Mouse (Mus musculus) forebrain, embryonic 10.5 days (tissue): ENCODE results near the gene Vat1. TPM values are rescaled to one million over a fixed set of nuclear protein-coding genes. Genes with fewer than 3 reads are reported as not detected.
"Not testable (repeated sequence)": the region's sequence is repeated elsewhere in the genome, so short reads cannot be mapped to it uniquely, and the experiment has no call there.

Experiments
- DNase-seq: peaks from one replicate; pipeline ENCODE4 v3.0.0-alpha.2; 2017; ENCODE audit warnings: low spot score; ENCODE audit errors: extremely low spot score
- H3K27ac ChIP-seq: fragments of 300-500 bp; sonication (generic); 2 replicates; pipeline ENCODE4 v1.5.1; 2016; ENCODE audit warnings: mild to moderate bottlenecking
- H3K27me3 ChIP-seq: fragments of 300-500 bp; sonication (generic); 2 replicates; pipeline ENCODE4 v1.6.1; 2016; ENCODE audit warnings: mild to moderate bottlenecking; ENCODE audit not compliant: poor library complexity, severe bottlenecking
- H3K36me3 ChIP-seq: fragments of 300-500 bp; sonication (generic); replicated peaks from 2 replicates; pipeline ENCODE4 v1.6.1; 2016; ENCODE audit warnings: mild to moderate bottlenecking, moderate library complexity
- H3K4me1 ChIP-seq: fragments of 300-500 bp; sonication (generic); 2 replicates; pipeline ENCODE4 v1.6.1; 2016
- H3K4me3 ChIP-seq: fragments of 300-500 bp; sonication (generic); 2 replicates; pipeline ENCODE4 v1.5.1; 2016; ENCODE audit warnings: mild to moderate bottlenecking, moderate library complexity
- H3K9me3 ChIP-seq: fragments of 300-500 bp; sonication (generic); 2 replicates; pipeline ENCODE4 v1.6.1; 2016; ENCODE audit warnings: mild to moderate bottlenecking, moderate library complexity
- WGBS: fragments of 180-500 bp; shearing (Covaris S2); methylation state at CpG from one replicate; pipeline ENCODE4 v1.1.7; 2016; 5-methylcytosine and 5-hydroxymethylcytosine counted together
- polyA plus RNA-seq: library from polyadenylated mRNA; unstranded; fragments of >200 nt; fragmentation: Nextera tagmentation; extraction: Ambion mirVana; gene quantifications from 2 replicates; pipeline ENCODE4 v1.2.1, GENCODE M21; 2016

Gene Vat1
- polyA plus RNA-seq, 1 experiment from 2014 or later, result 28.5 TPM

- Histone ChIP-seq H3K27ac (no peak within 1 kb of the TSS), H3K27me3 (no peaks in the 10 kb centered on the region), H3K4me1 (peaks cover 29% of the 10 kb centered on the region), H3K4me3 (peak within 1 kb of the TSS; percentile 32), H3K36me3 (peaks cover 34% of the 10 kb centered on the region), H3K9me3 (no peaks in the 10 kb centered on the region)
- WGBS, result 53% methylated on average over 10 of the region's 10 CpGs
- DNase-seq, result no peak
Observed at GRCm38 (mm10) chr11:101448274-101448746, 17.7 kb downstream of the Vat1 start, which contains the start of gene Ifi35. Ifi35 (plus strand) TSS chr11:101448407.

DNA sequence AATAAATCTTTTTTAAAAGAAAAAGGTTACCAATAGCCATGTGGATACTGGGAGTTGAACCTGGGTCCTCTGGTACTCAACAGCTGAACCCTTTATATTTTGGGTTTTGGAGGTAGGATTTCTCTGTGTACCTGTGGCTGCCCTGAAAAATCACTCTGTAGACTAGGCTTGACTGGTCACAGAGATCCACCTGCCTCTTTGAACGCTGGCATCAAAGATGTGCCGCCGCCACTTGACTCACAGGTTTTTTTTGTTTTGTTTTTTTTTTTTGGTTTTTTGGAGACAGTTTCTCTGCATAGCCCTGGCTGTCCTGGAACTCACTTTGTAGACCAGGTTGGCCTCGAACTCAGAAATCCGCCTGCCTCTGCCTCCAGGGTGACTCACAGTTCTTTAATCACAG, 18.2 kb downstream of the Vat1 start:
- 89% methylated on average over 5 of the region's 5 CpGs for WGBS
- DNase-seq, result no peak

DNA sequence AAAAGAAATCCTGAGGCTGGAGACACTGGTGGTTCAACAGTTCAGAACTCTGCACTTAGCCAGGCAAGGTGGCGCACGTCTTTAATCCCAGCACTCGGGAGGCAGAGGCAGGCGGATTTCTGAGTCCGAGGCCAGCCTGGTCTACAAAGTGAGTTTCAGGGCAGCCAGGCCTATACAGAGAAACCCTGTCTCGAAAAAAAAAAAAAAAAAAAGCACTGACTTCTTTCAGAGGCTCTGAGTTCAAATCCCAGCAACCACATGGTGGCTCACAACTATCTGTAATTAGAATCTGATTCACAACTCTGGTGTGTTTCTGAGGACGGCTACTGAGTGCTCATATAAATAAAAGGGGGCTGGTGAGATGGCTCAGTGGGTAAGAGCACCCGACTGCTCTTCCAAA, 19.2 kb downstream of the Vat1 start:
- WGBS, result 92% methylated on average over 8 of the region's 8 CpGs
- H3K4me1 ChIP-seq, result peaks cover 30% of the 10 kb centered on the region
- not testable (repeated sequence) for H3K27ac ChIP-seq, H3K27me3 ChIP-seq, H3K4me3 ChIP-seq, H3K9me3 ChIP-seq, DNase-seq
- H3K36me3 ChIP-seq, result peaks cover 39% of the 10 kb centered on the region

More for the DNA sequence above, 18.2 kb downstream of the Vat1 start:
- Histone ChIP-seq H3K4me1 (peaks cover 34% of the 10 kb centered on the region), H3K27ac (no peak overlapping the region), H3K36me3 (peaks cover 39% of the 10 kb centered on the region), H3K4me3 (peak overlapping the region; percentile 32; the same call in 1 of the 2 replicates), H3K9me3 (no peaks in the 10 kb centered on the region), H3K27me3 (no peaks in the 10 kb centered on the region)

DNA sequence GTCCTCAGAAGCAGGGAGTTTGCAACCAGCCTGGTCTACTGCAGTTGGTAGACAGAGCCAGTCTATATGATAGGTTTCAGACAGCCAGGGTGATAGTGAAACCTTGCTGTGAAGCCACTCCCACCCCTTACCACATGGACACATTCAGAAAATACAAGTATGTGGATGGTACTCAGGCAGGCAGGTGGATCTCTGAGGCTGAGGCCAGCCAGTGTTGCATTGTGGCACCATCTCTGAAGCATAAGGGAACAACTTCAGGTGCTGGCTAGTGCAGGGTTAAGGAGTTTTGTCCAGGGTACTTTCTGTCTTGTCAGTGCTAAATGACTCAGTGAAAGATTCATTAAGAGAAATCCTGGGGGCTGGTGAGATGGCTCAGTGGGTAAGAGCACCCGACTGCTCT, 19.7 kb downstream of the Vat1 start:
- Histone ChIP-seq H3K4me1 (peaks cover 27% of the 10 kb centered on the region), H3K36me3 (peaks cover 39% of the 10 kb centered on the region), H3K27ac (no peak overlapping the region), H3K9me3 (no peaks in the 10 kb centered on the region), H3K27me3 (no peaks in the 10 kb centered on the region), H3K4me3 (no peak overlapping the region)
- 82% methylated on average over 1 of the region's 1 CpGs for WGBS
- DNase-seq, result no peak

DNA sequence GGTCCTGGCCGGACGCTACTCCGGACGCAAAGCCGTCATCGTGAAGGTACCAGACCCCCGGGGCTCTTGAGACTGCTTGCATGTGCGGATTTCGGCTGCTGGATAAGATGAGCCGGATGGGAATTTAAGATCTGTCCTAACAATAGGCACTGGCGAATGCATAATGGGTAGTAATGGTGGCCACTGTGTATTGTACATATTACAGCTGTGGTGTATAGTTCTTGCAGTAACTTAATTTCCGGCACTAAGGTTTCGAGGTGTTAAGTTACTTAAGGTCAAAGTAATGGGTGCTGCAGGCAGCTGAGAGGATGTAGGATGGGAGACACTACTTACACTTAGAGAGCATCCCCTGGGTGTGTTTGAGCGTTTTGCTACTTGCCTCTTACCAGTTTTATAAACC, 23.3 kb downstream of the Vat1 start:
- Histone ChIP-seq H3K9me3 (no peaks in the 10 kb centered on the region), H3K27me3 (no peaks in the 10 kb centered on the region), H3K4me3 (peak overlapping the region; percentile 89), H3K4me1 (peaks cover 21% of the 10 kb centered on the region), H3K27ac (peak overlapping the region; percentile 98), H3K36me3 (peaks cover 39% of the 10 kb centered on the region)
- DNase-seq, result no peak
- 2% methylated on average over 14 of the region's 14 CpGs for WGBS

DNA sequence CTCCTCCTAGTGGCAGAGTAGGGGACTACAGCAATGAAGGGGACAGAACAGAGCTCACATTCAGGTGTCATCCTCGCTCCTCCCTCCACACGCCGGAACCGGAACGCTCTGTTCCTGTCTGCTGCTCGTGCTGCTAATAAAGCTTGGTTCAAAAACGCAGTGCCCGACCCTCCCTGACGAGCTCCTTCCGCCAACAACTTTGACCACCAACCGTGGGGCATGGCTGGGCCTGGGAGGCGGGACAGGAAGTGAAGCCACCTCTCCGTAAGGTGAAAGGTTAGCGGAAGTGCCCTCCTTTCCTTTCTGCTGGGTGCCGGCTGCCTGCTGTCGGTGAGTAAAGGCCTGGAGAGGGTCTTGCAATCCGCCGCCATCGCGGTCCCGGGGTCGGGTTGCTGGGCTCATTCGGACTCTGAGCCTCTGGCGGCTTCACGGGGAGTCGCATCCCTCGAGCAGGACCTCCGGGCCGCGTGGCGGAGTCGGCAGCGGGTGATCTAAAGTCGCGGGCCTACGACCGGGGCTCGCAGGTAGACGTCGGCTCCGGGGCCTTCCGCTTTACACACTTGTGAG, 23.8 kb downstream of the Vat1 start, which contains the start of gene Rpl27:
Gene Rpl27 (plus strand): TSS at position 172 of the 567 bp plus-strand sequence.
- Histone ChIP-seq H3K9me3 (no peaks in the 10 kb centered on the region), H3K4me1 (peaks cover 21% of the 10 kb centered on the region), H3K27ac (peak within 1 kb of the TSS; percentile 98), H3K27me3 (no peaks in the 10 kb centered on the region), H3K4me3 (peak within 1 kb of the TSS; percentile 89), H3K36me3 (peaks cover 39% of the 10 kb centered on the region)
- WGBS, result under 1% methylated on average over 42 of the region's 42 CpGs
- peak; percentile 100 for DNase-seq

DNA sequence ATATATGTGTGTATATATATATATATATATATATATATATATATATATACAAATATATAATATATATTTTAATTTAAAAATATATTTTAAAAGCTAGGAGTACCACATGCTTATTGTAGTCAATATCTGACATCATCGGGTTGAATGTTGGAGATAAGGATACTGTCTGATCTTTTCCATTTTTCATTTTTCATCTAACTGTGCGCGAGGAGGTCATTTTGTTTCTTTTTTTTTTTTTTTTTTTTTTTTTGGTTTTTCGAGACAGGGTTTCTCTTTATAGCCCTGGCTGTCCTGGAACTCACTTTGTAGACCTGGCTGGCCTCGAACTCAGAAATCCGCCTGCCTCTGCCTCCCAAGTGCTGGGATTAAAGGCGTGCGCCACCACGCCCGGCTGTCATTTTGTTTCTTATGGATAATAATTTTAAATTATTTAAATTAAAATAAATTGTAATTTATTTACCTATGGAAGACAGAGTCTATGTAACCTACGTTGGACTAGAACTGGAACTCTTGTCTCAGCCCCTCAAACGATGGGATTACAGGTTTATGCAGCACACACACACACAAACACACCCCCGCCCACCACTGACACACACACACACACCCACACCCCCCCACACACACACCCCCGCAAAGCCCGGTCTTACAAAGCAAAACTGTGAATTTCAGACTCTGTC, 24.4 kb downstream of the Vat1 start:
- H3K9me3 ChIP-seq, DNase-seq: not testable (repeated sequence)
- peak overlapping the region; percentile 98 for H3K27ac ChIP-seq

DNA sequence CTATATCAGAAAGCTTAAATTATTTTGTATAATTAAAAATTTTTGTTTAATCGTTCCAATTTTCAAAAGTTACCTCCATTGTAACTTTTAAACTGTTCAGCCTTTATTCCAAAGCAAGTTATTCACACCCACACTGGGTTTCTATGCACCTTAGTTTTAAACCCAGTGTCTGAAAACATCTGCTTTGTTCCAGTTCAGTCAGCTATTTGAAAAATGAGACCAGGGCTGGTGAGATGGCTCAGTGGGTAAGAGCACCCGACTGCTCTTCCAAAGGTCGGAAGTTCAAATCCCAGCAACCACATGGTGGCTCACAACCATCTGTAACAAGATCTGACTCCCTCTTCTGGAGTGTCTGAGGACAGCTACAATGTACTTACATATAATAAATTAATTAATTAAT, 28.0 kb downstream of the Vat1 start:
- not testable (repeated sequence) for H3K27me3 ChIP-seq, H3K9me3 ChIP-seq, H3K27ac ChIP-seq, DNase-seq, H3K4me1 ChIP-seq, H3K4me3 ChIP-seq
- WGBS, result 55% methylated on average over 3 of the region's 3 CpGs
- peaks cover 35% of the 10 kb centered on the region for H3K36me3 ChIP-seq

More for the DNA sequence above, 24.4 kb downstream of the Vat1 start:
- 38% methylated on average over 15 of the region's 15 CpGs for WGBS
- Histone ChIP-seq H3K4me1 (peaks cover 21% of the 10 kb centered on the region), H3K4me3 (peak overlapping the region; percentile 89), H3K36me3 (peaks cover 35% of the 10 kb centered on the region)
- H3K27me3 ChIP-seq, result not testable (repeated sequence)

- 0 out of 2 replicates have a peak, but pooled peaks cover 2% of the 10 kb centered on the region for H3K4me1 ChIP-seq
- no peaks in the 10 kb centered on the region for H3K27me3 ChIP-seq
- peaks cover 42% of the 10 kb centered on the region for H3K36me3 ChIP-seq
- DNase-seq, result no peak
- H3K27ac ChIP-seq, result no peak overlapping the region
- no peak overlapping the region for H3K4me3 ChIP-seq
- H3K9me3 ChIP-seq, result no peaks in the 10 kb centered on the region
- WGBS, result 66% methylated on average over 4 of the region's 4 CpGs
Observed at GRCm38 (mm10) chr11:101436916-101437315, 29.1 kb downstream of the Vat1 start.

DNA sequence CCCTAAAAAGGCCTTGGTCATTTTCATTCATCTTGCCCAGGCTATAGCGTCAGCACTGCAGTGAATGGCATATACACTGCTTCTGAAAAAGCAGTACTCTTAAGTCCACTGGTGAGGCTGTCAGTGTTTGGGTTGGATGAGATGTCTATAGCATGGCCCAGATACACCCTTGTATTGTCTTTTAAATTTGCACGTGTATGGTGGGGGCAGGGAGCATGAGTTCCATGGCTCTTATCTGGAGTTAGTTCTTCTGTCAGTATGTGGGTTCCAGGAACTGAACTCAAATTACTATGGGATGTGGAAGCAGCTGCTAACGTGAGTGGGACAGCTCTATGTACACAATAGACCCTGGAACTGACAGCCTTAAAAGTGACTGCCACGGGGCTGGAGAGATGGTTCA, 30.2 kb downstream of the Vat1 start:
- Histone ChIP-seq H3K9me3 (no peaks in the 10 kb centered on the region), H3K27ac (no peak overlapping the region), H3K4me1 (no peaks in the 10 kb centered on the region), H3K36me3 (peaks cover 53% of the 10 kb centered on the region), H3K4me3 (no peak overlapping the region), H3K27me3 (no peaks in the 10 kb centered on the region)
- DNase-seq, result no peak
- 87% methylated on average over 4 of the region's 4 CpGs for WGBS

DNA sequence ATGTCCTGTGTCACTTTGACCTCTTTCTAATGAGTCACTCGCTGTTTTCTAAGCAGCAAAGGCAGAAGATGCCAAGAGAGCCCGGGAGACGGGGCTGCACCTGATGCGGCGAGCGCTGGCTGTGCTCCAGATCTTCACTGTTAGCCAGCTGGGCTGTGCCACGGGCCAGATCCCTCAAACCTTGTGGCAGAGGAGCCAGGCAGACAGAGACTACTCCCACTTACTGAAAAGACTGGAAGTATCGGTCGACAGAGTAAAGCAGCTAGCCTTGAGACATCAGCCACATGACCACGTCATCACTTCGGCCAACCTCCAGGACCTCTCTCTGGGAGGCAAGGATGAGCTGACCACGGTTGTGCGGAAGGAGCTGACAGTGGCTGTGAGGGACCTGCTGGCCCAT, 32.6 kb downstream of the Vat1 start:
- H3K27ac ChIP-seq, result no peak overlapping the region
- H3K36me3 ChIP-seq, result peaks cover 74% of the 10 kb centered on the region
- no peaks in the 10 kb centered on the region for H3K9me3 ChIP-seq
- 95% methylated on average over 13 of the region's 13 CpGs for WGBS
- no peak for DNase-seq
- H3K4me3 ChIP-seq, result no peak overlapping the region; the same call in 1 of the 2 replicates
- no peaks in the 10 kb centered on the region for H3K4me1 ChIP-seq
- no peaks in the 10 kb centered on the region for H3K27me3 ChIP-seq

DNA sequence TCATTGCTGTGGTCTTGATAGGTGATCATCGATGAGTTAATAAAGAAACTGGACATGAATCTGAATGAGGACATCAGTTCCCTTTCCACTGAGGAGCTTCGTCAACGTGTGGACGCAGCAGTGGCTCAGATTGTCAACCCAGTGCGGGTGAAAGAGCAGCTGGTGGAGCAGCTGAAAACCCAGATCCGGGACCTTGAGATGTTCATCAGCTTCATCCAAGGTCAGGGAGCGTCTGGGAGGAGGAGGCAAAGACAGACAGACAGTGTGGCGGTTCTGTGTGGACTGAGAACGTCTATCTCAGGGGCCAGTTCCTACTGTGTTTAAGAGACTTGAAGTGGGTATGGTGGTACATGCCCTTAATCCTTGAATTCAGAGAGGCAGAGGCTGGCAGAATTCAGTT, 34.7 kb downstream of the Vat1 start:
- H3K4me1 ChIP-seq, result peaks cover 8% of the 10 kb centered on the region
- H3K4me3 ChIP-seq, result no peak overlapping the region
- no peak overlapping the region for H3K27ac ChIP-seq
- DNase-seq, result no peak
- no peaks in the 10 kb centered on the region for H3K27me3 ChIP-seq
- no peaks in the 10 kb centered on the region for H3K9me3 ChIP-seq
- 94% methylated on average over 9 of the region's 9 CpGs for WGBS
- H3K36me3 ChIP-seq, result peaks cover 74% of the 10 kb centered on the region

- no peak for DNase-seq
- 66% methylated on average over 8 of the region's 8 CpGs for WGBS
Observed at GRCm38 (mm10) chr11:101426165-101426564, 39.9 kb downstream of the Vat1 start.

More at GRCm38 (mm10) chr11:101426165-101426564, 39.9 kb downstream of the Vat1 start:
- Histone ChIP-seq H3K9me3 (no peaks in the 10 kb centered on the region), H3K4me3 (peak overlapping the region; percentile 84), H3K4me1 (peaks cover 30% of the 10 kb centered on the region), H3K27ac (no peak overlapping the region), H3K27me3 (peaks cover 10% of the 10 kb centered on the region), H3K36me3 (peaks cover 24% of the 10 kb centered on the region)
